Comparison of ENCODE assay signal across 8 mouse cellular contexts in genomic region chr2:180113909-180114890, GRCm38 (mm10). TPM values are rescaled to one million over a fixed set of nuclear protein-coding genes. Genes with fewer than 3 reads are reported as not detected.
DNase-seq lines count a peak whose midpoint lies in the region; ATAC-seq and TF ChIP-seq lines count a peak whose summit lies in the region.

No protein-coding gene starts in this region.

- no peak overlapping the region for H3K4me2 ChIP-seq in midbrain, embryonic 11.5 days

- H3K9ac ChIP-seq in midbrain, embryonic 11.5 days (ENCODE audit: low read length), result no peak overlapping the region

- no peaks in the 10 kb centered on the region for H3K36me3 ChIP-seq in midbrain, embryonic 10.5 days
- H3K36me3 ChIP-seq in midbrain, embryonic 11.5 days (ENCODE audit: control insufficient read depth, insufficient read depth, low read length), result no peaks in the 10 kb centered on the region

- H3K27me3 ChIP-seq in midbrain, embryonic 10.5 days (ENCODE audit: low read depth, poor library complexity, severe bottlenecking), result no peaks in the 10 kb centered on the region; the same call in 1 of the 2 replicates
- H3K27me3 ChIP-seq in midbrain, embryonic 11.5 days (ENCODE audit: control insufficient read depth, insufficient read depth, low read length), result no peaks in the 10 kb centered on the region

- H3K9me3 ChIP-seq in midbrain, embryonic 10.5 days (replicated peaks), result no peaks in the 10 kb centered on the region
- no peaks in the 10 kb centered on the region for H3K9me3 ChIP-seq in midbrain, embryonic 11.5 days (ENCODE audit: control insufficient read depth, low read length)

- no peak for DNase-seq in midbrain, embryonic 10.5 days (ENCODE audit: low spot score)
- no peak for DNase-seq in midbrain, embryonic 11.5 days (ENCODE audit: low spot score, missing footprints)
- DNase-seq in cerebellum, postnatal 25 days, result peak; percentile 78 to 80
- peak; percentile 72 to 79 for DNase-seq in heart, adult 9 months (ENCODE audit: low spot score in 2 of 2)
- peak; percentile 66 to 79 for DNase-seq in left cerebral cortex, adult 2 months (ENCODE audit: extremely low spot score in 1 of 2, low spot score in 2 of 2)
- DNase-seq in right cerebral cortex, postnatal 25 days, result peak; percentile 79

- WGBS in midbrain, embryonic 10.5 days, result 65% methylated on average over 17 of the region's 17 CpGs
- 69% methylated on average over 17 of the region's 17 CpGs for WGBS in midbrain, embryonic 11.5 days

- no peak overlapping the region for H3K4me3 ChIP-seq in midbrain, embryonic 10.5 days
- no peak overlapping the region for H3K4me3 ChIP-seq in midbrain, embryonic 11.5 days (ENCODE audit: low read depth, low read length)
- H3K4me3 ChIP-seq in left cerebral cortex, adult 2 months, result no peak overlapping the region

- TF ChIP-seq CTCF in left cerebral cortex, adult 2 months (IDR thresholded peaks at IDR 0.05), result no peak; the same call in 1 of the 2 replicates

- intact Hi-C loops in left cerebral cortex, adult 2 months (cut with DNase I), result no loop called here

- no peak for ATAC-seq in midbrain, embryonic 11.5 days (ENCODE audit: low FRiP score)
- ATAC-seq in megakaryocyte progenitor cell, adult 5-6 weeks (replicated peaks; ENCODE audit: poor library complexity), result no peak
- ATAC-seq in inflammation-experienced regulatory T-cells, adult 6 months, result no peak

- H3K4me1 ChIP-seq in midbrain, embryonic 10.5 days, result peaks cover 57% of the 10 kb centered on the region
- peaks cover 30% of the 10 kb centered on the region for H3K4me1 ChIP-seq in midbrain, embryonic 11.5 days (ENCODE audit: control insufficient read depth, insufficient read depth, low read length)

- peak overlapping the region; percentile 93 for H3K27ac ChIP-seq in midbrain, embryonic 10.5 days (replicated peaks)
- H3K27ac ChIP-seq in midbrain, embryonic 11.5 days (ENCODE audit: low read depth, low read length), result no peak overlapping the region
- peak overlapping the region; percentile 91 for H3K27ac ChIP-seq in left cerebral cortex, adult 2 months

RNA-seq across cellular contexts. Expression of gene Osbpl2, which starts 4.9 kb away (rescaled TPM):
- 30.5 and 43.3 TPM in 2 replicates for polyA plus RNA-seq in midbrain, embryonic 10.5 days (2016; fragmentation: Nextera tagmentation; extraction: Ambion mirVana)
- polyA plus RNA-seq in midbrain, embryonic 11.5 days (2014; fragmentation: Nextera tagmentation; extraction: Ambion mirVana), result 43.3 and 46.3 TPM in 2 replicates
- 10 to 100 TPM; 46.2 to 50.6 TPM for total RNA-seq in left cerebral cortex, adult 2 months (2021)
- total RNA-seq in megakaryocyte progenitor cell, adult 5-6 weeks (2015), result 20.0 and 22.2 TPM in 2 replicates
- total RNA-seq in megakaryocyte progenitor cell, adult 5-6 weeks (2017), result 35.8 and 40.8 TPM in 2 replicates
- 10 to 100 TPM; 20.2 to 23.7 (median 21.9) TPM for polyA plus RNA-seq in inflammation-experienced regulatory T-cells, adult 6 months (2017; shearing (Covaris generic))

RNA-seq across cellular contexts. Expression of gene Hrh3, which starts 9.9 kb away (rescaled TPM):
- 1.2 and 2.7 TPM in 2 replicates for polyA plus RNA-seq in midbrain, embryonic 10.5 days (2016; fragmentation: Nextera tagmentation; extraction: Ambion mirVana)
- 3.0 and 3.2 TPM in 2 replicates for polyA plus RNA-seq in midbrain, embryonic 11.5 days (2014; fragmentation: Nextera tagmentation; extraction: Ambion mirVana)
- 10 to 100 TPM; 84.3 to 85.7 TPM for total RNA-seq in left cerebral cortex, adult 2 months (2021)
- not detected in 2 replicates for total RNA-seq in megakaryocyte progenitor cell, adult 5-6 weeks (2015)
- total RNA-seq in megakaryocyte progenitor cell, adult 5-6 weeks (2017), result not detected in 2 replicates
- not detected for polyA plus RNA-seq in inflammation-experienced regulatory T-cells, adult 6 months (2017; shearing (Covaris generic))

RNA-seq across cellular contexts. Expression of gene Mtg2, which starts 43.8 kb away (rescaled TPM):
- 33.2 and 37.9 TPM in 2 replicates for polyA plus RNA-seq in midbrain, embryonic 10.5 days (2016; fragmentation: Nextera tagmentation; extraction: Ambion mirVana)
- 29.8 and 30.3 TPM in 2 replicates for polyA plus RNA-seq in midbrain, embryonic 11.5 days (2014; fragmentation: Nextera tagmentation; extraction: Ambion mirVana)
- 10 to 100 TPM; 15.6 to 18.4 TPM for total RNA-seq in left cerebral cortex, adult 2 months (2021)
- total RNA-seq in megakaryocyte progenitor cell, adult 5-6 weeks (2015), result 6.4 and 9.3 TPM in 2 replicates
- 12.2 and 14.0 TPM in 2 replicates for total RNA-seq in megakaryocyte progenitor cell, adult 5-6 weeks (2017)
- 10 to 100 TPM; 28.5 to 51.3 (median 40.1) TPM for polyA plus RNA-seq in inflammation-experienced regulatory T-cells, adult 6 months (2017; shearing (Covaris generic))

RNA-seq across cellular contexts. Expression of gene Adrm1, which starts 57.1 kb away (rescaled TPM):
- 270 and 277 TPM in 2 replicates for polyA plus RNA-seq in midbrain, embryonic 10.5 days (2016; fragmentation: Nextera tagmentation; extraction: Ambion mirVana)
- polyA plus RNA-seq in midbrain, embryonic 11.5 days (2014; fragmentation: Nextera tagmentation; extraction: Ambion mirVana), result 170 and 171 TPM in 2 replicates
- total RNA-seq in left cerebral cortex, adult 2 months (2021), result 100 to 1,000 TPM in 1 of 2 experiments, 10 to 100 TPM in 1; 96.4 to 101 TPM
- total RNA-seq in megakaryocyte progenitor cell, adult 5-6 weeks (2015), result 67.6 and 85.2 TPM in 2 replicates
- total RNA-seq in megakaryocyte progenitor cell, adult 5-6 weeks (2017), result 52.9 and 84.5 TPM in 2 replicates
- polyA plus RNA-seq in inflammation-experienced regulatory T-cells, adult 6 months (2017; shearing (Covaris generic)), result 100 to 1,000 TPM in 1 of 3 experiments, 10 to 100 TPM in 2; 85.6 to 103 (median 86.1) TPM

Comparison
In these comparisons a context has a peak if more than half of its experiments do, and no peak if none do; other contexts are left out.
1. DNase-seq: peak in cerebellum, postnatal 25 days (2 of 2), heart, adult 9 months (2 of 2), left cerebral cortex, adult 2 months (2 of 2) and right cerebral cortex, postnatal 25 days (single experiment); none in midbrain, embryonic 10.5 days (single experiment) and midbrain, embryonic 11.5 days (single experiment).